Mouse (Mus musculus): Measurements from ENCODE around the gene Rabggta. TPM values are rescaled to one million over a fixed set of nuclear protein-coding genes. Genes with fewer than 3 reads are reported as not detected.

Gene Rabggta
- polyA plus RNA-seq, 1 experiment from 2014 or later: 61.4 TPM

GRCm38 (mm10) chr14:55713007-55713728, 8.9 kb downstream of the Rabggta start:
- Histone ChIP-seq H3K9me3 (no peaks in the 10 kb centered on the region), H3K27me3 (replicated peaks) (peaks cover 3% of the 10 kb centered on the region; the same call in 1 of the 2 replicates), H3K9ac (no peak overlapping the region), H3K4me2 (no peak overlapping the region), H3K36me3 (replicated peaks) (no peaks in the 10 kb centered on the region; the same call in 1 of the 2 replicates), H3K27ac (no peak overlapping the region), H3K4me1 (no peaks in the 10 kb centered on the region), H3K4me3 (no peak overlapping the region)
- 16% methylated on average over 25 of the region's 25 CpGs for WGBS
- ATAC-seq (replicated peaks): no peak

GRCm38 (mm10) chr14:55711786-55712185, 10.3 kb downstream of the Rabggta start:
- no peaks in the 10 kb centered on the region; the same call in 1 of the 2 replicates for H3K36me3 ChIP-seq (replicated peaks)
- WGBS: 81% methylated on average over 7 of the region's 7 CpGs
- no peaks in the 10 kb centered on the region for H3K4me1 ChIP-seq
- peaks cover 3% of the 10 kb centered on the region; the same call in 1 of the 2 replicates for H3K27me3 ChIP-seq (replicated peaks)
- no peak for ATAC-seq (replicated peaks)
- H3K27ac ChIP-seq: no peak overlapping the region
- no peak overlapping the region for H3K9ac ChIP-seq
- no peak overlapping the region for H3K4me3 ChIP-seq
- no peaks in the 10 kb centered on the region for H3K9me3 ChIP-seq
- H3K4me2 ChIP-seq: no peak overlapping the region

- H3K4me1 ChIP-seq: no peaks in the 10 kb centered on the region
- H3K9me3 ChIP-seq: no peaks in the 10 kb centered on the region
- no peak overlapping the region for H3K9ac ChIP-seq
- no peaks in the 10 kb centered on the region for H3K36me3 ChIP-seq (replicated peaks)
- H3K4me2 ChIP-seq: no peak overlapping the region
- no peak for ATAC-seq (replicated peaks)
- H3K27ac ChIP-seq: no peak overlapping the region
- peaks cover 3% of the 10 kb centered on the region; the same call in 1 of the 2 replicates for H3K27me3 ChIP-seq (replicated peaks)
- no peak overlapping the region for H3K4me3 ChIP-seq
- 84% methylated on average over 4 of the region's 4 CpGs for WGBS
These were observed 12.6 kb downstream of the Rabggta start for GRCm38 (mm10) chr14:55709509-55709908.

- Histone ChIP-seq H3K4me2 (no peak overlapping the region), H3K9ac (no peak overlapping the region), H3K27me3 (replicated peaks) (no peaks in the 10 kb centered on the region), H3K4me3 (no peak overlapping the region), H3K27ac (no peak overlapping the region), H3K9me3 (no peaks in the 10 kb centered on the region), H3K36me3 (replicated peaks) (no peaks in the 10 kb centered on the region), H3K4me1 (no peaks in the 10 kb centered on the region)
- 84% methylated on average over 5 of the region's 5 CpGs for WGBS
- ATAC-seq (replicated peaks): no peak
These were observed 14.7 kb downstream of the Rabggta start for GRCm38 (mm10) chr14:55707397-55707796.

- Histone ChIP-seq H3K27me3 (replicated peaks) (no peaks in the 10 kb centered on the region), H3K36me3 (replicated peaks) (no peaks in the 10 kb centered on the region), H3K4me2 (no peak overlapping the region), H3K9me3 (no peaks in the 10 kb centered on the region), H3K27ac (no peak overlapping the region), H3K4me3 (no peak overlapping the region), H3K4me1 (no peaks in the 10 kb centered on the region), H3K9ac (no peak overlapping the region)
- WGBS: 88% methylated on average over 8 of the region's 8 CpGs
- no peak for ATAC-seq (replicated peaks)
These were observed 15.9 kb downstream of the Rabggta start for GRCm38 (mm10) chr14:55706051-55706600.

- H3K4me3 ChIP-seq: no peak overlapping the region
- no peaks in the 10 kb centered on the region for H3K9me3 ChIP-seq
- no peaks in the 10 kb centered on the region for H3K36me3 ChIP-seq (replicated peaks)
- no peaks in the 10 kb centered on the region for H3K4me1 ChIP-seq
- no peak for ATAC-seq (replicated peaks)
- WGBS: 74% methylated on average over 6 of the region's 6 CpGs
- no peak overlapping the region for H3K4me2 ChIP-seq
- H3K27ac ChIP-seq: no peak overlapping the region
- H3K27me3 ChIP-seq (replicated peaks): no peaks in the 10 kb centered on the region
- no peak overlapping the region for H3K9ac ChIP-seq
These were observed 19.3 kb downstream of the Rabggta start for GRCm38 (mm10) chr14:55702761-55703160.

- Histone ChIP-seq H3K36me3 (replicated peaks) (no peaks in the 10 kb centered on the region), H3K4me2 (no peak overlapping the region), H3K4me1 (no peaks in the 10 kb centered on the region), H3K27ac (no peak overlapping the region), H3K9ac (no peak overlapping the region), H3K4me3 (no peak overlapping the region), H3K9me3 (no peaks in the 10 kb centered on the region), H3K27me3 (replicated peaks) (no peaks in the 10 kb centered on the region)
- 59% methylated on average over 9 of the region's 9 CpGs for WGBS
- no peak for ATAC-seq (replicated peaks)
These were observed 20.9 kb downstream of the Rabggta start for GRCm38 (mm10) chr14:55701131-55701530.

- no peak for ATAC-seq (replicated peaks)
- H3K9ac ChIP-seq: no peak overlapping the region
- H3K4me1 ChIP-seq: no peaks in the 10 kb centered on the region
- no peaks in the 10 kb centered on the region for H3K9me3 ChIP-seq
- no peaks in the 10 kb centered on the region for H3K36me3 ChIP-seq (replicated peaks)
- WGBS: 92% methylated on average over 4 of the region's 4 CpGs
- H3K27me3 ChIP-seq (replicated peaks): no peaks in the 10 kb centered on the region
- H3K4me3 ChIP-seq: no peak overlapping the region
- H3K4me2 ChIP-seq: no peak overlapping the region
- no peak overlapping the region for H3K27ac ChIP-seq
These were observed 24.8 kb downstream of the Rabggta start for GRCm38 (mm10) chr14:55697226-55697625.

GRCm38 (mm10) chr14:55689433-55689832, 32.6 kb downstream of the Rabggta start:
- H3K4me1 ChIP-seq: no peaks in the 10 kb centered on the region
- H3K4me3 ChIP-seq: no peak overlapping the region
- ATAC-seq (replicated peaks): no peak
- H3K4me2 ChIP-seq: no peak overlapping the region
- H3K27ac ChIP-seq: no peak overlapping the region
- H3K9me3 ChIP-seq: no peaks in the 10 kb centered on the region
- H3K9ac ChIP-seq: no peak overlapping the region
- H3K27me3 ChIP-seq (replicated peaks): no peaks in the 10 kb centered on the region
- WGBS: 84% methylated on average over 10 of the region's 10 CpGs
- no peaks in the 10 kb centered on the region for H3K36me3 ChIP-seq (replicated peaks)

- peak; percentile 46; the same call in 1 of the 2 replicates for ATAC-seq (replicated peaks)
- 16% methylated on average over 3 of the region's 3 CpGs for WGBS
- H3K27me3 ChIP-seq (replicated peaks): no peaks in the 10 kb centered on the region
- peaks cover 9% of the 10 kb centered on the region; the same call in 1 of the 2 replicates for H3K36me3 ChIP-seq (replicated peaks)
- peak overlapping the region; percentile 98 for H3K4me2 ChIP-seq
- H3K4me3 ChIP-seq: peak overlapping the region; percentile 85
- peak overlapping the region; percentile 66 for H3K9ac ChIP-seq
- H3K4me1 ChIP-seq: peaks cover 15% of the 10 kb centered on the region
- no peaks in the 10 kb centered on the region for H3K9me3 ChIP-seq
- H3K27ac ChIP-seq: peak overlapping the region; percentile 75
These were observed 40.0 kb downstream of the Rabggta start for GRCm38 (mm10) chr14:55682118-55682493.

- Histone ChIP-seq H3K27ac (peak within 1 kb of the TSS; percentile 75), H3K9ac (peak within 1 kb of the TSS; percentile 66), H3K4me1 (peaks cover 15% of the 10 kb centered on the region), H3K4me2 (peak within 1 kb of the TSS; percentile 98), H3K36me3 (replicated peaks) (peaks cover 9% of the 10 kb centered on the region; the same call in 1 of the 2 replicates), H3K27me3 (replicated peaks) (no peaks in the 10 kb centered on the region), H3K4me3 (peak within 1 kb of the TSS; percentile 85), H3K9me3 (no peaks in the 10 kb centered on the region)
- WGBS: under 1% methylated on average over 66 of the region's 66 CpGs
- ATAC-seq (replicated peaks): peak; percentile 99
These were observed 40.6 kb downstream of the Rabggta start, which contains the start of gene Tinf2 for GRCm38 (mm10) chr14:55681160-55682117. Tinf2 (minus strand) TSS chr14:55681820.

- H3K27me3 ChIP-seq (replicated peaks): no peaks in the 10 kb centered on the region
- no peak overlapping the region for H3K9ac ChIP-seq
- no peak overlapping the region for H3K27ac ChIP-seq
- H3K9me3 ChIP-seq: no peaks in the 10 kb centered on the region
- WGBS: 87% methylated on average over 4 of the region's 4 CpGs
- H3K4me3 ChIP-seq: no peak overlapping the region
- ATAC-seq (replicated peaks): no peak
- H3K4me1 ChIP-seq: peaks cover 19% of the 10 kb centered on the region
- peaks cover 12% of the 10 kb centered on the region; the same call in 1 of the 2 replicates for H3K36me3 ChIP-seq (replicated peaks)
- H3K4me2 ChIP-seq: no peak overlapping the region
These were observed 44.4 kb downstream of the Rabggta start for GRCm38 (mm10) chr14:55677615-55678014.
